Mouse (Mus musculus) c-Kit-positive CD71-positive TER-119-negative erythroid progenitor cells, embryonic 14.5 days (primary cell): ENCODE results near the gene Sap30bp.
A peak's percentile ranks its signal among the peaks of the same experiment; 100 is the strongest.

Experiments used
- DNase-seq: peaks from one replicate; pipeline ENCODE4 v3.0.0-alpha.2; 2013; ENCODE audit warnings: low read depth

The Sap30bp gene

DNA sequence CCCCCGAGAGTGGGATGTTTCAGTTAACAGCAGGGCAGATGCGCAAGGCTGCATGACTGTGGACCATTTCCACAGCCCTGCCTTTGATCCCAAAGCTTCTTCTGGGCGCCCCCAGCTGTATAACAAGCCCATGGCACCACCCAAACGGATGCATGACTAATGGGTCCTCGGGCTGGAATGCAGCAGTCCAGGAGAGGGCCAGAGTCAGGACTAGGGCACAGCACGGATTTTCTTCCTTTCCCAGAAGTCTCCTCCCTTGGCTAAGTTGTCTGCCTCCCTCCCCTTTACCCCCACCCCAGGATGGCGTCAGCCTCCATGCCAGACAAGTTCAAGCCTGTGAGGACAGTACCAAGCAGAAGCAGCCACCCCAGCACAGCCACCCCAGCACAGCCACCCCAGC is 24.9 kb downstream of the Sap30bp start:
- DNase-seq = no peak

DNA sequence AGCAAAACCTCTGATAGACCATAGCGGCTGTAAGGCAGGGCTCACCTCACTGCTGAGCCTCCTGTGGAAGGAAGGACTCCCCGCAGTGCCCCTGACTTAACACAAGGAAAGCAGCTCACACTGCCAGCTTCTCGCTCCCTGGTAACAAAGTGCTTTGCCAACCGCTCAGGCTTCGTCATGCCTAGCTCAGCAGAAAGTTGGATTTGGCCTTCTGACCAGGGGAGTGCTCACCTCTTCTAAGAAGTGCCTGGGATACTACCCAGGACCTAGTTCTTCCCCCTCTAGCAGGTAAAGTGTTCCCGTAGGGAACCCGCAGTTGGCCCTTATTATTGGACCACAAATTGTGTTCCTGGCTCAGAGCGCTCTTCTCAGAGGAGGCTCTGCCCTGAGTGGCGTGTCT is 25.9 kb downstream of the Sap30bp start:
- DNase-seq = no peak

DNA sequence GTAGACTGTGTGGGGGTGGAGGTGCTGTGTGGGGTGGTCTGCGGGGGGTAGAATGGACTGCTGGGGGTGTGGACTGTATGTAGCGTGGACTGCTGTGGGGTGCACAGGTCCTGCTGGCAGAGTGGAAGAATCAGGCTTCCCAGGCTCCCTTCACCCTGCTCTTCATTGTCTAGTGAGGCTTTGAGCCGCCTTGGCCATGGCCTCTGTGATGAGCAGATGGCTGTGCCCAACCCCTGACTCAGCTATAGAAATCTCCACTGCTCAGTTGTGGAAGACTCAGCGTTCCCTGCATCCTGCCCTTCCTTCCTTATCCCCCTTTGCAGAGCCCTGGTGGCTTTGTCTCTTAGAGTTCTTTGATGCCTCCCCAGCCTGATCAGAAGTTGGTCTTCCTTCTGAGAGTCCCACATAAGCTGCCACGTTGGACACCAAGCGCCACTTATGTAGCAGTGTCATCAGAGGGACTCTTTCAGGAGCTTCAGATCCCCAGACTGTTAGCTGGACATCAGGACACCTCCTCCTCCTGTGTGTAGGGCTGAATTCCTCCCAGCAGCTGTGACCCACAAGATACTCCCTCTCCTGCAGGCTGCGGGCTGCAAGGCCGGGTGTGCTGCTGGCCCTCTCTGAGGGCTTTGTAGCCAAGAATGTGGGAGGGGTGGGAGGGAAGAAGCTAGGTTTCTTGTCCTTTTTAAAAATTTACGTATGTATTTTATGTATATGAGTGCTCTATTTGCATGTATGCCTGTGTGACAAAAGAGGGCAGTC is 29.8 kb downstream of the Sap30bp start:
- no peak for DNase-seq

DNA sequence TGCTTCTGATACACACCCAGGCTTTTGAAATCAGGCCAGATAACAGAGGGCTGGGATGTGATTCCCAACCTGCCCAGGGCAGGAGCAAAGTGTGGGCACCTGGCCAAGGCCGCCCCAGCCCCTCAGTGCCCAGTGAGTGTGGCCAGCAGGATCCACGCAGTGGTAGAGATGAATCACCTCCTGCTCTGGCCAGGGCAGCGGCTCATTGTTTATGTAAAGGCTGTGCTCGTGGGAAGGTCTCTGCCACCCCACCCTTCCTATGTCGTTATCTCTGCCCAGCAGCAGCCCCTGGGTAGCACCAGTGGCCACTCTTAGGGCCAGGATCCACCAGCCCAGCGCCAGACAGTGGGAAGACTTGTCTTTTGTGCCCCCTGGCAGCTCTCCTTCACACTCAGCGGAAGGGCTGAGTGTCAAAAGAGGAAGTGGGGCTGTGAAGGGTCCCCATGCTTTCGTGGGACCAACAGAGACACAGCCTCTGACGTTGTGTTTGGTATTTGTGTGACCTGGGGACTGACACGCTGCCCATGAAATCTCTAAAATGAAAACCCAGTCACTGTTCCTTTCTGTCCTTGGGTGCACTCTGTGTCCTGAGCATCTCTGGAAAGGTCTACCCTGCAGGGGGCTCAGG is 32.0 kb downstream of the Sap30bp start:
- DNase-seq = no peak

DNA sequence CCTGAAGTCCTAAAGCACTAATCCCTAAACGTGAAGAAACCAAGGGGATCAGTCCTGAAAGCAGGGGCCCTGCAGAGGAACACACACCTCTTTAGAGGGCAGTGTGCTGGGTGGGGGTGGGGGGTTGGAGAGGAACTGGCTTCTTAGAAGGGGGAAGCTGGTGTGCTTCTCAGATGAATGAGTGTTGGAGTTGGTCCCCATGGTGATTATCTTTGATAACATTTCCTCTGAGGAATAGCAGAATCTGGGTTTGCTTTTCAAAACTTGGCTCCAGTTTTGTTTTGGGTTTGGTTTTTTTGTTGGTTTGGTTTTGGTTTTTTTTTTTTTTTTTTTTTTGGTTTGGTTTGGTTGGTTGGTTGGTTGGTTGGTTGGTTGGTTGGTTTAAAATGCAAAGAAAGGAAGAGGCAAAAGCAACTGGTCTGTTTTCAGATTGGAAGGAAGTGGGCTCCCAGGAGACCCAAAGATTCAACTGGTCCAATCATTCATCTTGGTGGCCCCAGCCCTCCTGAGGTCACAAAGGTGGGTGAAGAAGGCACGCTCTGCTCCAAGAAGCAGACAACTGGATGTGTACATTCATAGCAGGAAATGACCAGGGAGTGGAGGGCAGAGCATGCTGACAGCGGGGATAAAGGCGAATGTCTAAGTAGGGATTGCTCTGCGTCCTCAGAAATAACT is 35.8 kb downstream of the Sap30bp start:
- DNase-seq = no peak

DNA sequence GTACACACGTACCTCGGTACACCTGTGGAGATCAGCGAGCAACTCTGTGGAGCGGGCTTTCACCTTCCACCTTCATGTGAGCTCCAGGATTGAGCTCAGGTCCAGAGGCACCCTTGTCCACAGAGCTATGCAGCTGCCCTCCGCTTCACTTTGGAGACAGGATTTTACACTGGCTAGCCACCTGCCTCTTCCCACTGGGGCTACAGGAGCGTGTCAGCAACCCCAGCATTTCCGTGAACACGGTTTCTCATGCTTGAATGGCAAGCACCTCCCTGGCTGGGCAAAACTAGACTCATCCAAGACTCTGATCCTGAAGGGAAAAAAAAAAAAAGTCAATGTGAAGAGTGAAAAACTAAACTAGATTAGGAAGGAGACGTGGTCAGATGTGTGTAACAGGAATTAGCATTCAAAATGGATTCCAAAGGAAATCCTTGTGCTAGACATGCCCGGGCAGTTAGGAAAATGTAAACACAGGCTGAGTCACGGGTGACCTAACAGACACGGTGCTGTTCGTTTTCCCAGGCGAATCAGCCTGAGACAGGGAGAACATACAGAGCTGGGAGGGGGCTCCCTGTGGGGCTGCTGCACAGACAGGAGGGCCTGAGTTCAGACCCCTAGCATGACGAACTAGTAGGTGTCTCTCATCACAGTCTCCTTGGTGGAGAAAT is 37.1 kb downstream of the Sap30bp start:
- DNase-seq = no peak

DNA sequence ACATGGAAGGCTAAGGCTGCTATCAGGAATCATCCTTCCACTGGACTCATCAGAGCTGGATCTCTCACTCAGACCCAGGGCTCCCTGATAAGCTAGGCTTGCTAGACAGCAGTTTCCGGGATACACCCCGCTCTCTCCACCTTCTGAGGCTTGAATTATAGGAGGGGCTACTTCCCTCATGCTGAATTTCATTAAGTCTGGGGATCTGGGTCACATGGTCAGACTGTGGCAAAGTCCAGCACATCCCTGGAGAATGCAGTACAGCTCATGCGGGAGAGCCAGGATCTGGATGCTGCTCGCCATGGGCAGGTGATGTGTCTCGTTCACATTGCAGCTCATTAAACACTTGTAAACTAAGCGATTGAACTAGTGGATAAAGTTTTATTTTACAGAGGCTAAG is 37.9 kb downstream of the Sap30bp start:
- DNase-seq = no peak

DNA sequence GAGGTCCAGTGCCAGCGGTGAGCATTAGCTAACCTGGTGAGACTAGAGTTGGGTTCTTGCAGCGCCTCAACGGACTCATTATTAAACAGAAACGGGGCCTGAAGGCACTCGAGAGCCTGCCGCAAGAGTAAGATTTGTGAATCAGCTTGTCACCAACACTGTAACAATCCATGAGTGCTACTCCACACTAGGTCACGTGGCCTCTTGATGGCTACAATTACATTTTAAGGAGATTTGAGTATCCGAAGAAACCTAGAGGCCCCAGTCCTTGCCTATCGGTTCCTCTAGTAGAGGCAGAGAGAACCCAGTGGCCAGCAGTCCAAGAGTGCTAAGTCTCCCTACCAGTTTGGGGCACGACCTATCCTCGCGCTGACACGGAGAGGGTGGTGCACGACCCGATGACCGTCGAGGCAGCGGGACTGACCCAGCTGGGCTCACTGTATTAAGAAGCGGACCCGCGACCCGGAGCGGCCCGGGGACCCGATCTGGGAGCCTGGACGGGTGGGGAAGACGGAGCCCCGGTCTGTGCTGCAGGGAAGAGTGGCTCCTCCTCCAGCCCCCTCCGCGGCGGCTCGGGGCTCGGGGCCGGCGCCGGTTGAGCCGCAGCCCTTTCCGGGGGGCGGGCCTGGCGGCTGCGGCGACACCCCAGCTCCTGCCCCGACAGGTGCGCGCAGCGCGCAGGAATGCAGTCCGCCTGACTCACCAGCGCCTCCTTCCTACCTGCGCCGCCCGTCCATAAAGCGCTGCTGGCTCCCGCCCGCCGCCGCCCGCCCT is 41.4 kb downstream of the Sap30bp start, which contains the start of gene Itgb4:
Itgb4 (plus strand) TSS at position 401 of the 774 bp plus-strand sequence.
- no peak for DNase-seq

DNA sequence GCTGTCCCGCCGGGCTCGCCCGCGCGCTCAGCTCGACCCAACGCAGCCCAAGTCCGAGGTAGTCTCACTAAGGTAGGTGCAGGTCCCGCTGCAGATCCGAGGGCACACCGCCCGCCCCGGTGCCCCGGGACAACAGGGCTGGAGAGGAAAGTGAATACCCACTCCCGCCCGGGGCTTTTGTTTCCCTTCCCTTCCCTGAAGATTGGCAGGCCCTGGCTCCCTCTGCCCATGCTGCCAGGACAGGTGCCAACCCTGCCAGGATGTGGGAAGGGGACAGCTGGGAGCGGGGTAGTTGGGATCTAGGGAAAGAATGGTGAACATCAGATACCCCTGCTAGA is 42.0 kb downstream of the Sap30bp start:
- no peak for DNase-seq

DNA sequence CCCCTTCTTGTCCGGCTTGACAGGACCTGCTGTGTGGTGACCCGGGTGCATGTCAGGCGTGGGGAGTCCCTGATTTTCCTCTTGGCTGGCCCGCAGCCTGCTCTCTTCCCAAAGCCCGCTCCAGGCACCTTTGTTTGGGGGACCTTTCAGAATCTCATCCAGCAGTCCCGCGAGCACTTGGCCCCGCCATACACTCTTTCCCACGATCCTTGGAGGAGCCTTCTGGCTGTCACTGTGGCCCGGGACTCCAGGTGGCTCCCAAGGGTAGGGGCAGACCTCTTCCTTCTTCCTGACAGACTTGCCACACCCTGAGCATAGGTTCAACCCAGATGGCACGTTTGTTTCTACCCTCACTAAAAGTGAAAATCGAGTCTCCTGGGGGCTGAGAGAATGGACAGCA is 42.5 kb downstream of the Sap30bp start:
- DNase-seq = no peak

DNA sequence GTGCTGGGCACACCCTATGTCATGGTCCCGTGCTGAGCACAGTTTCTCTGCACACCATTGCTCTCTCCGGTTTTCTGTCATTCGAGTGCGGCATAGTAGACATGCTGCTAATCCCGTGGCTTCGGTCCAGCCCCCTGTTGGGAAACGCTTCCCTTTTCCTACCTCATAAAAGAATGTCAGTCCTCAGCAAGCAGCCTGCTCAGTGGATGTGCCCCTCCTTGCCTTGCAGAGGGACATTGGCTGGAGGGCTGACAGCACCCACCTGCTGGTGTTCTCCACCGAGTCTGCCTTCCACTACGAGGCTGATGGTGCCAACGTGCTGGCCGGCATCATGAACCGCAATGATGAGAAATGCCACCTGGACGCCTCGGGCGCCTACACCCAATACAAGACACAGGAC is 49.4 kb downstream of the Sap30bp start:
- no peak for DNase-seq

DNA sequence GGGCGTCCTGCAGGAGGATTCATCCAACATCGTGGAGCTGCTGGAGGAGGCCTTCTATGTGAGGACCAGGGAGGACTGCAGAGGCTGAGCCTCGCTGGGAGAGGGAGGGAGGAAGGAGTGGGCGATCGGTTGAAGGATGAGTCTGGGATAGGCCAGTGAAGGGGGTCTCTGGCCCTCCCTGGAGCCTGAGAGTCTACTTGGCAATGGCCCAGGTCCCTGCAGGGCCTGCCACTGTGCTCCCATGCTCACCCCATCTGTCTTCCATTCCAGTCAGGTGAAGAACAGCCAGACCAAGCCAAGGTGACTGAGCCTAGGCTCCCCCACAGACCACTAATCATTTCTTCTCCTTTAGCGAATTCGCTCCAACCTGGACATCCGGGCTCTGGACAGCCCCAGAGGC is 50.2 kb downstream of the Sap30bp start:
- DNase-seq = no peak

DNA sequence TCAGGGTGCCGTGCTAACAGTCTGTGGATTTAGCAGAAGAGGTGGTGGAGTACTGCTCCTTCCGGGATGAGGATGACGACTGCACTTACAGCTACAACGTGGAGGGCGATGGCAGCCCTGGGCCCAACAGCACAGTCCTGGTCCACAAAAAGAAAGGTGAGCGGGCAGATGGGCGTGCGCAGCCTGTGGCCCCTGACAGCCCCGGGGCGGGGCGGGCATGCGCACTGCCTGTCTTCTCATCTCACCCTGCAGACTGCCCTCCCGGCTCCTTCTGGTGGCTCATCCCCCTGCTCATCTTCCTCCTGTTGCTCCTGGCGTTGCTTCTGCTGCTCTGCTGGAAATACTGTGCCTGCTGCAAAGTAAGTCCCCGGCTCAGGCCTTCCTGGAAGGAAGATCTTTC is 56.6 kb downstream of the Sap30bp start:
- DNase-seq = no peak

DNA sequence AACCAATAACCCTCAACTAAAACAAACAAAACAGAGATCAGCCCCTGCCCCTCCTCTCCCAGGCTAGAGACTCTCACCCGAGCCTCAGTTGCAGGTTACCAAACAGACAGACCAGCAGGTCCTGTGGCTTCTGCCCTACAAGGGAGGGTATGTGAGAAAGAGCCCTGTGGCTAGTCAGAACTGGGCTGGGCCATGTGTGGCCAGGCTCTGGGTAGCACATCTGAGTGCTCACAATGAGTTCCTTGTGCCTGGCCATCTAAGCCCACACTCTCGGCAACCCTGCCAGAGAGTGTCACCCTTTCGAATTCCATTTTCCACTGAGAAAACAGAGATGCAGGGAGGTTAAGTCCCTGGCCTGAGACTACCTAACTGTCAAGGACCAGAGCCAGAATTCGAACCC is 59.0 kb downstream of the Sap30bp start:
- DNase-seq = no peak

DNA sequence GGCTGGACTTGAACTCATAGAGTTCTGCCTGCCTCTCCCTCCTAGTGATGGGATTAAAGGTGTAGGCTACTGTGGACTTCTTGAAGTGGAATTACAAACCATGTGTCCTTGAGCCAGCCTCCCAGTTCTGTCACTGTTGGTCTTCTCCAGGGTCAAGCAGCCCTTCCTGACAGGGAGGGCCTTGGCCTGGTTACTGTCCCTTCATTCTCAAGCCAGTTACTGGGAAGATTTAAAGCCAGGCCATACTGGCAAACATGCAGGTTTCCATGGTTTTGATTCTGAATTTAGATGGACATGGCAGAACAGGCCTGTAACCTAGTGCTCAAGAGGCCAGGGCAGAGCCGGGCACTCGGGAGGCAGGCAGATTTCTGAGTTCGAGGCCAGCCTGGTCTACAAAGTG is 62.2 kb downstream of the Sap30bp start:
- no peak for DNase-seq

DNA sequence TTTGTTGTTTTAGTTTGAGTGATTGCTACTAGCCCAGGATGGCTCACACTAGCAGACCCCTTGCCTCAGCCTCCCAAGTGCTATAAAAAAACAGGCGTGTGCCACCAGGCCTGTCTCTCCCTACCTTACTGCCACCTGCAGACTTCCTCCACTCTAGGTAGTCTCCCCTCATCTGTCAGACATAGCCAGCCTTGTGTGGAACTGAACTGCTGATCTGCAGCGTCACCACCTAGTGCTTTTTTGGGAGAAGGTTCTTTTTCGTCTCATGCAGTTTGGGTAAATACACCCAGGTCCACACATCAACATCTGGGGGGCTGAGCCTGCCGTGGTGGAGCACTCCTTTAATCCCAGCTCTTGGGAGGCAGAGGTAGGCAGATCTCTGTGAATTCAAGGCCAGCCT is 64.0 kb downstream of the Sap30bp start:
- DNase-seq = no peak

DNA sequence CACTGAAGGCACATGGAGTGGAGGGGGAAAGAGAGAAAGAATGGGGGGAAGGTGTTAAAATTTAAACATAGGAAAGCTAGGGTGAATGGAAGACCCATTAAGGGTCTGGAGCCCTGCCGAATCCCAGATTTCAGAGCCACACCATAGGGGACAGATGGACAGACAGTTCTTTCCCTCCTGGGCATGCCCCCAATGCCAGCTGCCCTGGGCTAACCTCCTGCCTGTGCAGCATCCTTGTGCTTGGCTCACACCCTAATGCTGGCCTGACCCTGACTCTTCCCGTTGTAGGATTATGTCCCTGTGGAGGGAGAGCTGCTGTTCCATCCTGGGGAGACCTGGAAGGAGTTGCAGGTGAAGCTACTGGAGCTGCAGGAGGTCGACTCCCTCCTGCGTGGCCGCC is 64.6 kb downstream of the Sap30bp start:
- DNase-seq = no peak

DNA sequence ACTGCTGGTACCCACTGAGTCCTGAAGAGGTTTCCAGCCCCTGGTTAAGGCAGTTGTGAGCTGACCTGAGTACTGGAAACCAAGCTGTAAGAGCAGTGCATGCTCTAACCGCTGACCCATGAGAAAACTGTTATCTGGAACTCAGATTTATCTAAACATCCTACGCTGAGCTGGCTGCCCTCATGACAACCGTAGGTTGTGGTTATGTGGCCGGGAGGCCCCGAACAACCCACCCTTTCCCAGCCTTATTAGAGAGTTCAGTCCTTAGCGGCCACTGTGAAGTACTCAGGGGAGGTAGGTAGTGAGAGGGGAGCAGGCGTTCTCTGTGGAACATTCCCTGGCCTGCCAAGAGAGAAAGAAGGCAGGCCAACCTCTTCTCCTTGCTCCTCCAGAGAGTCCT is 65.9 kb downstream of the Sap30bp start:
- no peak for DNase-seq

DNA sequence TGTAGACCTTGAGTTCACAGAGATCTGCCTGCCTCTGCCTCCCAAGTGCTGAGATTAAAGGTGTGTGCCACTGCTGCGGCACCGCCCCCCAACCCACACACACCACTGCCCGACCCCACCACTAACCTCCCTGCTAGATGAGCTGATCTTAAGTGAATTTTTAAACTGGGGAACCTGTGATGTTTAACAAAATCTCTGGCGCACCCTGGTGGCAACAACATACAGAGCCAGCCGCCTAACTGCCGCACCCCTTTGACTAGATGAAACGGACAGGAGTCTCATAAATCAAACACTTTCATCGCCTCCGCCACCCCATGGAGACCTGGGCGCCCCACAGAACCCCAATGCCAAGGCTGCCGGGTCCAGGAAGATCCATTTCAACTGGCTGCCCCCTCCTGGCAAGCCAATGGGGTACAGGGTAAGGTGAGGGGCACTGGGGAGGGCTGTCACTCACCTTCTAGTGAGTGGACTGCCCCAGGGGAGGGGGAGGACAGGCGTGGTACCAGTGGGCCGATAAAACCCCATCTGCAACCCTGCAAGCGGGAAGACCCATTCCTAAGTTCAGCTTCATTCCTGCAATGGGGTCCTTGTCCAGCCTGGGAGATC is 66.6 kb downstream of the Sap30bp start:
- DNase-seq = peak; percentile 68

DNA sequence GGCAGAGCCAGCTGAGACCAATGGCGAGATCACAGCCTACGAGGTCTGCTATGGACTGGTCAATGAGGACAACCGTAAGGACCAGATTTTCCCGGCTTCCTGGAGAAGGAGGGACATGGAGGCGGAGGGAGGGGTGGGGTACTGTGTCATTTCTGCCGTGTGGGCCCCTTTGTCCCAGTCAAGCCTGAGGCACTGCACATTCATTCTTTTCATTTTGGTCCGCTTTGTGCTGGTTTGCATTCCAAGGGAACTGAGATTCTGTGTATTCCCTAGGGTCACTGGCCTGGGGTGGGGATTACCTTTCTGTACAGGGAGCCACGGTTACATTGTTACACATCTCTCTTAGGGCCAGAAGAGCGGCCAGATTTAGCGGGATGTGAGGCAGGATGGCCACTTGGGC is 67.5 kb downstream of the Sap30bp start:
- DNase-seq = no peak

DNA sequence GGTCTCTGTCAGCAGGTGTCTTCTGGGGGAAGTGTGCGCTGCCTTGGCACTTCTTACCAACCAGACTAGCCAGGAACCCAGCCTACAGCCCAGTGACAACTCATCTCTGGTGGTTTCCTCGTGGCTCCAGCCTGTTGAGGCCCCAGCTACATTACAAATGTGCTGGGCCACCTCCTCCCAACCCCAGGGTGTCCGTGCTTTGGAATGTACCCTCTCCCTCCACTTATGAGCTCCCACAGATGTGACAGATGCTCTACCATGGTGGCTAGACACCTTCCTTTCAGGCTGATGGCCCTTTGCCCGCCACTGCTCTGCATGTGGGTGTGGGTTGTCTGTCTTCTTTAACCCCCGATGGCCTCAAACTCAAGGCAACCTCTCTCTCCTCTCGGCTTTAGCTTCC is 68.6 kb downstream of the Sap30bp start:
- DNase-seq = no peak

DNA sequence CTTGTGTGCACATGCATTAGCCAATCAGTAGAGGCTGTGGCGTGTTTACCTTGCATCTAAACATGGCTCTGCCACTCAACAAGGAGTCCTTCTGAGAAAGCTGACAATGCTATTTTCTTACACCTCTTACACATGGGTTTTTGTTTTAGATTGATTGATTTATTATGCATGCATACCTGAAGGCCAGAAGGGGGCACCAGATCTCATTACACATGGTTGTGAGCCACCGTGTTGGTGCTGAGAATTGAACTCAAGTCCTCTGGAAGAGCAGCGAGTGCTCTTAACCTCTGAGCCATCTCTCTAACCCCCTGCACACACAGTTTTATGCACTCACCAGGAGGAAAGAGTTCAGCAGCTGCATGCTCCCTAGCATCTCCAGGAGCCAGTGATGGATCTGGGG is 69.8 kb downstream of the Sap30bp start:
- no peak for DNase-seq
